Mouse (Mus musculus): ENCODE measurements around the gene Mef2a. TPM values are rescaled to one million over a fixed set of nuclear protein-coding genes. Genes with fewer than 3 reads are reported as not detected.
A peak's percentile ranks its signal among the peaks of the same experiment; 100 is the strongest.

Gene Mef2a
- polyA plus RNA-seq, 1 experiment from 2014 or later = 22.4 TPM

GRCm38 (mm10) chr7:67210004-67210833, 162.4 kb downstream of the Mef2a start:
- Histone ChIP-seq H3K27me3 (ENCODE audit: poor library complexity, severe bottlenecking) (no peaks in the 10 kb centered on the region), H3K36me3 (replicated peaks) (no peaks in the 10 kb centered on the region), H3K27ac (no peak overlapping the region), H3K4me3 (no peak overlapping the region), H3K4me1 (peaks cover 14% of the 10 kb centered on the region), H3K9me3 (no peaks in the 10 kb centered on the region)
- DNase-seq (ENCODE audit: extremely low spot score, low spot score) = no peak
- WGBS = 80% methylated on average over 6 of the region's 6 CpGs

GRCm38 (mm10) chr7:67208317-67208716, 164.3 kb downstream of the Mef2a start:
- 75% methylated on average over 1 of the region's 1 CpGs for WGBS
- H3K4me3 ChIP-seq = no peak overlapping the region
- no peak for DNase-seq (ENCODE audit: extremely low spot score, low spot score)
- no peak overlapping the region for H3K27ac ChIP-seq
- peaks cover 14% of the 10 kb centered on the region for H3K4me1 ChIP-seq
- H3K36me3 ChIP-seq (replicated peaks) = no peaks in the 10 kb centered on the region
- H3K27me3 ChIP-seq (ENCODE audit: poor library complexity, severe bottlenecking) = no peaks in the 10 kb centered on the region
- no peaks in the 10 kb centered on the region for H3K9me3 ChIP-seq

- Histone ChIP-seq H3K4me1 (peaks cover 14% of the 10 kb centered on the region), H3K36me3 (replicated peaks) (no peaks in the 10 kb centered on the region), H3K27me3 (ENCODE audit: poor library complexity, severe bottlenecking) (no peaks in the 10 kb centered on the region), H3K27ac (no peak overlapping the region), H3K4me3 (no peak overlapping the region), H3K9me3 (no peaks in the 10 kb centered on the region)
- DNase-seq (ENCODE audit: extremely low spot score, low spot score) = no peak
- 45% methylated on average over 6 of the region's 6 CpGs for WGBS
These were observed 165.0 kb downstream of the Mef2a start for GRCm38 (mm10) chr7:67207701-67208100.

GRCm38 (mm10) chr7:67206496-67206895, 166.2 kb downstream of the Mef2a start:
- DNase-seq (ENCODE audit: extremely low spot score, low spot score) = no peak
- WGBS = 80% methylated on average over 10 of the region's 10 CpGs

GRCm38 (mm10) chr7:67205734-67206425, 166.8 kb downstream of the Mef2a start:
- WGBS = 90% methylated on average over 9 of the region's 9 CpGs
- DNase-seq (ENCODE audit: extremely low spot score, low spot score) = no peak

More at GRCm38 (mm10) chr7:67206496-67206895, 166.2 kb downstream of the Mef2a start:
- Histone ChIP-seq H3K4me1 (peaks cover 6% of the 10 kb centered on the region), H3K36me3 (replicated peaks) (no peaks in the 10 kb centered on the region), H3K27me3 (ENCODE audit: poor library complexity, severe bottlenecking) (no peaks in the 10 kb centered on the region), H3K4me3 (no peak overlapping the region), H3K9me3 (no peaks in the 10 kb centered on the region), H3K27ac (no peak overlapping the region)

GRCm38 (mm10) chr7:67203625-67204024, 169.0 kb downstream of the Mef2a start:
- DNase-seq (ENCODE audit: extremely low spot score, low spot score) = no peak
- H3K36me3 ChIP-seq (replicated peaks) = no peaks in the 10 kb centered on the region

More at GRCm38 (mm10) chr7:67205734-67206425, 166.8 kb downstream of the Mef2a start:
- Histone ChIP-seq H3K4me3 (no peak overlapping the region), H3K36me3 (replicated peaks) (no peaks in the 10 kb centered on the region), H3K27me3 (ENCODE audit: poor library complexity, severe bottlenecking) (no peaks in the 10 kb centered on the region), H3K9me3 (no peaks in the 10 kb centered on the region), H3K4me1 (no peaks in the 10 kb centered on the region), H3K27ac (no peak overlapping the region)

GRCm38 (mm10) chr7:67199412-67199811, 173.2 kb downstream of the Mef2a start:
- no peaks in the 10 kb centered on the region for H3K36me3 ChIP-seq (replicated peaks)
- WGBS = 24% methylated on average over 10 of the region's 10 CpGs

More at GRCm38 (mm10) chr7:67203625-67204024, 169.0 kb downstream of the Mef2a start:
- no peaks in the 10 kb centered on the region for H3K4me1 ChIP-seq
- H3K27ac ChIP-seq = no peak overlapping the region
- H3K9me3 ChIP-seq = no peaks in the 10 kb centered on the region
- WGBS = 84% methylated on average over 3 of the region's 3 CpGs
- no peak overlapping the region for H3K4me3 ChIP-seq
- H3K27me3 ChIP-seq (ENCODE audit: poor library complexity, severe bottlenecking) = no peaks in the 10 kb centered on the region

GRCm38 (mm10) chr7:67183786-67184185, 188.9 kb downstream of the Mef2a start:
- DNase-seq (ENCODE audit: extremely low spot score, low spot score) = no peak
- 10% methylated on average over 4 of the region's 4 CpGs for WGBS
- Histone ChIP-seq H3K36me3 (replicated peaks) (no peaks in the 10 kb centered on the region), H3K9me3 (no peaks in the 10 kb centered on the region), H3K4me3 (no peak overlapping the region), H3K27ac (no peak overlapping the region), H3K4me1 (peaks cover 8% of the 10 kb centered on the region), H3K27me3 (ENCODE audit: poor library complexity, severe bottlenecking) (no peaks in the 10 kb centered on the region)

More at GRCm38 (mm10) chr7:67199412-67199811, 173.2 kb downstream of the Mef2a start:
- Histone ChIP-seq H3K4me1 (no peaks in the 10 kb centered on the region), H3K27ac (no peak overlapping the region), H3K9me3 (no peaks in the 10 kb centered on the region), H3K27me3 (ENCODE audit: poor library complexity, severe bottlenecking) (no peaks in the 10 kb centered on the region), H3K4me3 (no peak overlapping the region)
- DNase-seq (ENCODE audit: extremely low spot score, low spot score) = peak; percentile 58

Other genes with a start within 250 kb of the Mef2a start
- gene Lysmd4, start 150.3 kb downstream of the Mef2a start, polyA plus RNA-seq (2016; fragmentation: Nextera tagmentation; extraction: Ambion mirVana) = 11.2 and 12.6 TPM in 2 replicates